Mouse (Mus musculus) embryo, embryonic 10.5 days (tissue): ENCODE data around the gene Pbx3.

ENCODE experiments used
- DNase-seq: peaks from one replicate; pipeline ENCODE4 v3.0.0-alpha.2; 2015; ENCODE audit warnings: low spot score

Gene Pbx3

DNA sequence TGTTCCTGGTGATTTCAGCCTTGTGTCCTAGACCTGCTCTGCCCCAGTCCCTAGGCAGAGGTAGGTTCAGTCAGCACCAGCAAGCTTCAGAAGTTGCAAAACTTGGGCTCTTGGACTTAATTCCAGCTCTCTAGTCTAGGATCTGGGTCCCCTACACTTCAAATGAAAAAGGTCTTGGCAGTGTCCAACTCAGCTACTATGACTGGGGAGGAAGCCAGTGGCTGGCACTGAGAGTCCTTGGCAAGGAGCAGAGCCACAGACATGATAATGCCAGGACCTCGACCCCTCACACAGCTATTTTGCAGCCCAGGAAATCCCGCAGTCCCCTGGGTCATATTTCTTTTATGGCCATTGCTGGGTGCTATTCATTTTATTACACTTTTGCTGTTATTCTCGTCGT, 225.9 kb downstream of the Pbx3 start:
- no peak for DNase-seq

GRCm38 (mm10) chr2:34146431-34146830, 226.5 kb downstream of the Pbx3 start:
- DNase-seq, result no peak

- DNase-seq, result no peak
Measured at GRCm38 (mm10) chr2:34139470-34140158, 233.3 kb downstream of the Pbx3 start.

GRCm38 (mm10) chr2:34135316-34135715, 237.6 kb downstream of the Pbx3 start:
- DNase-seq, result no peak

- no peak for DNase-seq
Measured at GRCm38 (mm10) chr2:34132751-34133150, 240.2 kb downstream of the Pbx3 start.

DNA sequence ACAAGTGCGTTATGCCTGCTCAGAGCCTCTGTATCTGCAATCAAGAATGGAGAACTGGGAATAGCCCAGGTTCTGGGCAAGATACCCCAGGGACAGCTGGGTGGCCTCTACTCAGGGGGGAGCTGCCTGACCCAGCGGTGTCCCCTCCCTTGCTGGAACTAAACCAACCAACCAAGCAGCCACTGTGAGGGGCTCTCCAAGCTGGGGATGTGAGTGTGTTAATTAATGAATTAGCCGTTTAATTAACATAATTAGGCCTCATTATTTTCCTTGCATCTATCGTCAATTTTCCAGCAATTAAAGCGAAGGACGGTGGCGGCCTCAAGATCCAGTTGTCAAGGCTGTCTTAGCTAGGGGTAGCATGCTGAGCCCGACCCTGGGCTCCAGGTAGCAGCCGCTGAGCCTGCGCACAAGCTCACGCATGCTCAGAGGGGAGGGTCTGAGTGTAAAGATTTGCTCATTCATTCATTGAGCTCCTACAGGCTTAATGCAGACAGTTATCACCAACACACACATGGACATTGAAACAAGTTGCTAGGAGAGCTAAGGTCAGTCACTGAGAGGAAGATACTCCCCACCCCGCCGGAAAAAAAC, 243.2 kb downstream of the Pbx3 start:
- DNase-seq, result no peak

- no peak for DNase-seq
Measured at GRCm38 (mm10) chr2:34127871-34128270, 245.1 kb downstream of the Pbx3 start.

DNA sequence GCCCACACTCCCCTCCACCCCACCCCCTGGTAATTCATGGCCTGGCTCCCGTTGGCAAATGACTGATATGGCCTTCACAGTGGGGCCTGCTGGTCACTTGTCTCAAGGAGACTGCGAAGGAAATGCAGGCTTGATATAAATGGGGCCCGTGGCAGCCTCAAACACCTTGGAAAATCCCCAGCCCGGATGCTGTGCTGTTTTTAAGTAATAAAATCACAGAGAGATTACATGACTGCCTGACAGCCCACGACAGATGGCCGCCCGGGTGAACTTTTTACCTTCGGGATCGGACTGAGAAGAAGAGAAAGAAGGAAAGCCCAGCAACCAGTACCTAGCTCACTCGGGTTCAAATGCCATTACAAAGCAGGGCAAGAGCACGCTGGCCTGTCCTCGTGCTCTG, 249.0 kb downstream of the Pbx3 start:
- no peak for DNase-seq
